Mouse (Mus musculus) adrenal gland, postnatal 14 days (tissue): Measurements from ENCODE around the gene Dnali1. TPM values are rescaled to one million over a fixed set of nuclear protein-coding genes. Genes with fewer than 3 reads are reported as not detected.
A peak's percentile ranks its signal among the peaks of the same experiment; 100 is the strongest.

Experiments
- DNase-seq: peaks from one replicate; pipeline ENCODE4 v3.0.0; 2021; ENCODE audit warnings: mixed read lengths
- total RNA-seq: library from RNA; stranded (reverse); gene quantifications from 2 replicates; pipeline ENCODE4 v1.2.3, GENCODE M21; 2021

Dnali1 gene
- total RNA-seq, 1 experiment from 2014 or later: not detected

- DNase-seq: peak; percentile 97
These were observed 35.5 kb downstream of the Dnali1 start for GRCm38 (mm10) chr4:125029891-125030614.

GRCm38 (mm10) chr4:125020780-125021538, 44.5 kb downstream of the Dnali1 start:
- DNase-seq: no peak

- DNase-seq: peak; percentile 88
These were observed 48.1 kb downstream of the Dnali1 start for GRCm38 (mm10) chr4:125017431-125017830.

- no peak for DNase-seq
These were observed 49.5 kb downstream of the Dnali1 start, which contains the start of gene Gnl2 for GRCm38 (mm10) chr4:125015806-125016635. Gene Gnl2 (plus strand): TSS chr4:125016585.

GRCm38 (mm10) chr4:125008712-125009111, 56.8 kb downstream of the Dnali1 start:
- DNase-seq: no peak

GRCm38 (mm10) chr4:125008220-125008619, 57.3 kb downstream of the Dnali1 start:
- peak; percentile 29 for DNase-seq

GRCm38 (mm10) chr4:125007460-125007859, 58.0 kb downstream of the Dnali1 start:
- DNase-seq: no peak

Other genes starting within 250 kb of the Dnali1 start
- 36.4 and 38.7 TPM in 2 replicates for gene Yrdc, start 215.0 kb downstream of the Dnali1 start, total RNA-seq
- 44.6 and 50.1 TPM in 2 replicates for gene 1110065P20Rik, start 214.5 kb downstream of the Dnali1 start, total RNA-seq
- 3.6 and 4.1 TPM in 2 replicates for gene Maneal, start 203.5 kb downstream of the Dnali1 start, total RNA-seq
- gene Epha10, start 184.8 kb downstream of the Dnali1 start, total RNA-seq: 4.4 and 4.7 TPM in 2 replicates
- gene 9930104L06Rik, start 128.7 kb downstream of the Dnali1 start, total RNA-seq: 12.9 and 13.4 TPM in 2 replicates
- gene Cdca8, start 126.4 kb downstream of the Dnali1 start, total RNA-seq: 14.9 and 15.3 TPM in 2 replicates
- gene Rspo1, start 79.3 kb downstream of the Dnali1 start, total RNA-seq: 4.2 and 5.3 TPM in 2 replicates
- gene Gnl2, start 49.1 kb downstream of the Dnali1 start, total RNA-seq: 53.7 and 64.9 TPM in 2 replicates
- 17.1 and 17.8 TPM in 2 replicates for gene Snip1, start 969 bp upstream of the Dnali1 start, total RNA-seq
- gene Meaf6, start 19.4 kb upstream of the Dnali1 start, total RNA-seq: 28.9 and 33.0 TPM in 2 replicates
- gene Zc3h12a, start 62.1 kb upstream of the Dnali1 start, total RNA-seq: 5.4 and 6.3 TPM in 2 replicates